Mouse (Mus musculus) hindbrain, embryonic 12.5 days (tissue): ENCODE measurements around the gene Lin7a. TPM values are rescaled to one million over a fixed set of nuclear protein-coding genes. Genes with fewer than 3 reads are reported as not detected.
"Not testable (repeated sequence)": the region's sequence is repeated elsewhere in the genome, so short reads cannot be mapped to it uniquely, and the experiment has no call there.

ENCODE experiments used
- ATAC-seq: fragments of 200-750 bp; cut with Nextera tagmentation; 2 replicates; pipeline ENCODE4 v1.8.0; 2017; ENCODE audit warnings: moderate TSS enrichment; ENCODE audit not compliant: low FRiP score
- H3K27ac ChIP-seq: fragments of 300-500 bp; sonication (generic); 2 replicates; pipeline ENCODE4 v1.5.1; 2016; ENCODE audit warnings: mild to moderate bottlenecking
- H3K27me3 ChIP-seq: fragments of 300-500 bp; sonication (generic); 2 replicates; pipeline ENCODE4 v1.6.1; 2016; ENCODE audit warnings: mild to moderate bottlenecking
- H3K36me3 ChIP-seq: fragments of 300-500 bp; sonication (generic); 2 replicates; pipeline ENCODE4 v1.6.1; 2016; ENCODE audit warnings: mild to moderate bottlenecking
- H3K4me1 ChIP-seq: fragments of 300-500 bp; sonication (generic); 2 replicates; pipeline ENCODE4 v1.6.1; 2016
- H3K4me2 ChIP-seq: fragments of 300-500 bp; sonication (generic); replicated peaks from 2 replicates; pipeline ENCODE4 v1.6.1; 2016; ENCODE audit warnings: mild to moderate bottlenecking
- H3K4me3 ChIP-seq: fragments of 300-500 bp; sonication (generic); 2 replicates; pipeline ENCODE4 v1.5.1; 2016; ENCODE audit warnings: mild to moderate bottlenecking
- H3K9ac ChIP-seq: fragments of 300-500 bp; sonication (generic); 2 replicates; pipeline ENCODE4 v1.6.1; 2016; ENCODE audit warnings: mild to moderate bottlenecking, moderate library complexity
- H3K9me3 ChIP-seq: fragments of 300-500 bp; sonication (generic); replicated peaks from 2 replicates; pipeline ENCODE4 v1.6.1; 2016; ENCODE audit warnings: mild to moderate bottlenecking
- WGBS: fragments of 180-500 bp; shearing (Covaris S2); methylation state at CpG from one replicate; pipeline ENCODE4 v1.1.7; 2016; 5-methylcytosine and 5-hydroxymethylcytosine counted together
- polyA plus RNA-seq: library from polyadenylated mRNA; unstranded; fragments of >200 nt; fragmentation: Nextera tagmentation; extraction: Ambion mirVana; gene quantifications from 2 replicates; pipeline ENCODE4 v1.2.1, GENCODE M21; 2016

The Lin7a gene
- polyA plus RNA-seq, 1 experiment from 2014 or later, result 25.2 TPM

DNA sequence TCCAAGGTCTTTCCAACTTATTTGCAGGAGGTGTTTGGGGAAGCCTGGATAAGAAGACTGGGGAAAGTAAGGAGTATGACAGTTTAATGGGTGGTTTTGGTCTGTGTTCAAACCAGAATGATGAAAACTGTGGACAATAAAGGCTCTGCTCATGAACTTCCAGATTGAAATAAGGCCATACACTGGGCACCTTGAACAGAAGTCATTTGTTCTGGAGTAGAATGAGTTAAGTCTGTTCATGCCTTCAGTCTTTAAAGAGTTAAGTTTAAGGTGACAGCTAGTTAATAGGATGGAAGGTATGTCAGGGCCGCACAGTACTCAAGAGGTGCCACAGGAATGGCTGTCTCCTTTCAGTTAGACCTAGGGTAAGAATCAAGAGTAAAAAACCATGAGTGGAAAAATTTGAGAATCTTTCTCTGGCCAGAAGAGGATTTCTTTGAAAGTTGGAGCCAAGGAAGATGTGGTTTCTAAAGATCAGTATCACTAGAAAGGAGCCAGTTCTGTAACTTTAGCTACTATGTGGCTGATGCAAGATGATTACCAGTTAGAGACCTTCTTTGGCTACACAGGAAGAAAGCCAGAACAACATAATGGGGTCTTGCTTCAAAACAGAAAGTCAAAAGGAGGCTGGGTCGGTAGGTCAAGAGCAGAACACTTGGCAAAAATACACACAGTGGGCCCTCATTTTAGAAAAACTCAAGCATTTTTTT is 33.2 kb upstream of the Lin7a start:
- Histone ChIP-seq H3K36me3 (no peaks in the 10 kb centered on the region), H3K27me3 (no peaks in the 10 kb centered on the region), H3K4me1 (no peaks in the 10 kb centered on the region), H3K4me3 (no peak overlapping the region), H3K4me2 (no peak overlapping the region), H3K9ac (no peak overlapping the region), H3K27ac (no peak overlapping the region), H3K9me3 (no peaks in the 10 kb centered on the region)
- WGBS, result 82% methylated on average over 2 of the region's 2 CpGs
- ATAC-seq, result no peak

DNA sequence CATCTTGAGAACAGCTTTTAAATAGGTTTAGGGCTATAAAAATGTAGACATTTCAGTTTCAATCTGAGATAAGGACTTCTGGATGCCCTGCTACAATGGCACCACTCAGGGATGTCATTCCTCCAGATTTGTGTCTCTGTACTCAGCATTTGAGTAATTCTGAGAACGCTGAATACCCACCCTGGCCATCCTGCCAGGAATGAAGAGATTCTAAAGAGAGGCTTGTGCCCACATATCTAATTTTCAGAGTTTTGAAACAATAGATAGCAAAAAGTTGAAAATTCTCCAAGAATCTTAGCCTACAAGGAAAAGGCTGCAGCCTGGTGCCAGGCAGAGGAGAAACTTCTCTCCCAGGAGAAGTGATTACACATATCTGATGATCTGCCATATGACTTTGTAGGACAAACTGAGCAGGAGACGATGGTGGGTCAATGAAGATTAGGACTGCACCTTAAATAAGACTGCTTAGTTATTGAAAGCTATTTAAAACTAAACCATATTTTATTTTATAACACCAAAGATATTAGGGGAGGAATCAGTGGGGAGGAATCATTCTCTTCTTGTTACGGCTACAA is 32.5 kb upstream of the Lin7a start:
- no peak for ATAC-seq
- H3K36me3 ChIP-seq, result no peaks in the 10 kb centered on the region
- H3K9me3 ChIP-seq, result no peaks in the 10 kb centered on the region
- H3K9ac ChIP-seq, result no peak overlapping the region
- no peaks in the 10 kb centered on the region for H3K27me3 ChIP-seq
- no peak overlapping the region for H3K27ac ChIP-seq
- H3K4me2 ChIP-seq, result no peak overlapping the region
- H3K4me3 ChIP-seq, result no peak overlapping the region
- 74% methylated on average over 3 of the region's 3 CpGs for WGBS
- H3K4me1 ChIP-seq, result no peaks in the 10 kb centered on the region

DNA sequence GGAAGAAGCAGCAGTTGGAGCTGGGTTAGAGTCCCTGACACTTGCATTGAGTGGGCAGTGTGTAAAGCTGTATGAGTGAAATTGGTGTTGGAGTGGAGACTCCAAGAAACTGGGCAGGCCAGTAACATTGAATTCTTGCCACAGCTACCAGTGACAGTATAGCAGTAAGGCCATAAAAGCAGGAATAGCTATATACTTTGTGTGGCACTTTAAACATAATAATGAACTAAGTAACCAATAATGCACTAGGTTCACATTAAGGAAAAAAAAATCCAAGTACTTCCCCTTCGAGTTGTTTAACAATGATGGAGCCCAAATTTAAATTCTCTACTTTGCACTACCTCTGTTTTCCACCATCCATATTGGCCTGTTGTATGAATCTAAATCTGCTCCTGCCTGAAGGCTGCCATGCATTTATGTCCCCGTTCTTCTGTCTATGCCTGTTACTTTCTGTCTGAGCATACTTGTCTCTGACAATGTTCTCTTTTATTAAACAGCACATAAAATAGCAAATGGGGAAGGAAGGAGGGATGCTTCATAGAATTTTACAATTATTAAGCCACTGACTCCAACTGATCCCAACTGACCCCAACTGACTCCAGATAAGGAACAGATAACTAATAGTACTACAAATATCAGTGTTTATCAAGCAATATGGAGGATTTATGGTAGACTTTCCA is 31.7 kb upstream of the Lin7a start:
- no peak for ATAC-seq
- no peaks in the 10 kb centered on the region for H3K27me3 ChIP-seq
- H3K27ac ChIP-seq, result no peak overlapping the region
- 80% methylated on average over 2 of the region's 2 CpGs for WGBS
- no peak overlapping the region for H3K9ac ChIP-seq
- no peaks in the 10 kb centered on the region for H3K9me3 ChIP-seq
- H3K36me3 ChIP-seq, result no peaks in the 10 kb centered on the region
- H3K4me2 ChIP-seq, result no peak overlapping the region
- no peaks in the 10 kb centered on the region for H3K4me1 ChIP-seq
- H3K4me3 ChIP-seq, result no peak overlapping the region

DNA sequence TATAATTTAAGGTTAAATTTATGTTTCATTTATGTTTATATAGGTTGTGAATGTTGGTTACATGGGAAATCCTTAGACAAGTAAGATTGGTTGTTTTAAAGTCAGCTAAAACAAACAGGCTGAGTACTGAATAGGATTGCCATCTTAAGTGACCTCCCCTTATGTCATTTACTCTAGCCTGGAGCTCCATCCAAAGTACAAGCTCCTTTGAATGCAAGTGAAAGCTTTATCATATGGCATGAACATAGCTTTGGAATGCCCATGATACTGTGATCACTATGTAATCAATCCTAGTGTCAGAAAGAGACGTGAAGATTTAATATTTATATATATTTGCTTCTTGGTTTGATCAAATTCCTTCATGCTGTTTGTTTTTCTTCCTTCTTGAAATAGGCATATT is 31.0 kb upstream of the Lin7a start:
- no peaks in the 10 kb centered on the region for H3K36me3 ChIP-seq
- no peak for ATAC-seq
- WGBS, result 77% methylated on average over 1 of the region's 1 CpGs

DNA sequence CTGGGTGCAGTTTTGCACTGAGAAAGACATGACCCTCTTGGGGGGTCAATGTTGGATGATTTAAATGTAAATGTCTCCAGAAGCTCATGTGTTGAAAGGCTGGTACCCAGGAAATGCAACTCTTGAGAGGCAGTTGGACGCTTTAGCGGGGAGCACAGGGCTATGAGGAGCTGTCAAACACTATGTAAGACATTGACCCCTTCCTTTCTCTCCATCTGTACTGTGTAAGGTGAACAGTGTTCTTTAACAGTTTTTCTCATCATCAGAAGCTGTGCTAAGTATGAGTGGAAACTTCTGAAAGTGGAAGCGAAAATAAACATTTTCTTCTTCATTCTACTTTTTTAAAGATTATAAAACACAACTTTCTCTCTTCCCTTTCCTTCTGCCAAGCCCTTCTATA is 30.5 kb upstream of the Lin7a start:
- H3K9me3 ChIP-seq, result no peaks in the 10 kb centered on the region
- no peak for ATAC-seq
- H3K4me1 ChIP-seq, result no peaks in the 10 kb centered on the region
- H3K36me3 ChIP-seq, result no peaks in the 10 kb centered on the region
- no peak overlapping the region for H3K4me2 ChIP-seq
- no peak overlapping the region for H3K9ac ChIP-seq
- WGBS, result 93% methylated on average over 3 of the region's 3 CpGs
- H3K4me3 ChIP-seq, result no peak overlapping the region
- H3K27me3 ChIP-seq, result no peaks in the 10 kb centered on the region
- no peak overlapping the region for H3K27ac ChIP-seq

More for the DNA sequence above, 31.0 kb upstream of the Lin7a start:
- H3K9me3 ChIP-seq, result no peaks in the 10 kb centered on the region
- no peak overlapping the region for H3K4me3 ChIP-seq
- H3K27ac ChIP-seq, result no peak overlapping the region
- no peaks in the 10 kb centered on the region for H3K4me1 ChIP-seq
- H3K4me2 ChIP-seq, result no peak overlapping the region
- H3K9ac ChIP-seq, result no peak overlapping the region
- no peaks in the 10 kb centered on the region for H3K27me3 ChIP-seq

DNA sequence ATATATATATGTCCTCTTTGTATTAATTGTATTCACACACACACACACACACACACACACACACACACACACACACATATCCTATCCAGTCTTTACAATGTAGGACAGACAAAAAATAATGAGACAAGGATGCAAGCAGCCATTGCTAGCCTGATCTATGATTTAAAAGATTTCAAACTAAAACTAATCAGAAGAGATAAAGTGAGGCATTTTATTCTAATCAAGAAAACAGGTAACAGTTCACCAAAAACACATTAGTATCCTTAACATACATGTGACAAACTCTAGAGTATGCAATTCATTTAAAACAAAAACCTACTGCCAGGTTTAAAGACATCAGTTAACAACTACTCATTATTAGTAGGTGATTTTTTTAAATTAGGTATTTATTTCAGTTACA is 30.1 kb upstream of the Lin7a start:
- no peaks in the 10 kb centered on the region for H3K36me3 ChIP-seq
- H3K4me1 ChIP-seq, result no peaks in the 10 kb centered on the region
- no peak overlapping the region for H3K4me2 ChIP-seq
- no peaks in the 10 kb centered on the region for H3K27me3 ChIP-seq
- ATAC-seq, result no peak
- no peak overlapping the region for H3K4me3 ChIP-seq
- no peaks in the 10 kb centered on the region for H3K9me3 ChIP-seq
- H3K9ac ChIP-seq, result no peak overlapping the region
- no peak overlapping the region for H3K27ac ChIP-seq

DNA sequence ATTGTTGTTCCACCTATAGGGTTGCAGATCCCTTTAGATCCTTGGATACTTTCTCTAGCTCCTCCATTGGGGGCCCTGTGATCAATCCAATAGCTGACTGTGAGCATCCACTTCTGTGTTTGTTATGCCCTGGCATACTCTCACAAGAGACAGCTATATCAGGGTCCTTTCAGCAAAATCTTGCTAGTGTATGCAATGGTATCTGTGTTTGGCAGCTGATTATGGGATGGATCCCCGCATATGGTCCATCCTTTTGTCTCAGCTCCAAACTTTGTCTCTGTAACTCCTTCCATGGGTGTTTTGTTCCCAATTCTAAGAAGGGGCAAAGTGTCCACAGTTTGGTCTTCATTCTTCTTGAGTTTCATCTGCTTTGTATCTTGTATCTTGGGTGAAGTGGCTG is 29.5 kb upstream of the Lin7a start:
- not testable (repeated sequence) for H3K4me2 ChIP-seq, H3K9ac ChIP-seq, H3K27ac ChIP-seq, ATAC-seq, H3K4me3 ChIP-seq, H3K27me3 ChIP-seq, H3K4me1 ChIP-seq, H3K9me3 ChIP-seq, H3K36me3 ChIP-seq
- WGBS, result 89% methylated on average over 1 of the region's 1 CpGs

DNA sequence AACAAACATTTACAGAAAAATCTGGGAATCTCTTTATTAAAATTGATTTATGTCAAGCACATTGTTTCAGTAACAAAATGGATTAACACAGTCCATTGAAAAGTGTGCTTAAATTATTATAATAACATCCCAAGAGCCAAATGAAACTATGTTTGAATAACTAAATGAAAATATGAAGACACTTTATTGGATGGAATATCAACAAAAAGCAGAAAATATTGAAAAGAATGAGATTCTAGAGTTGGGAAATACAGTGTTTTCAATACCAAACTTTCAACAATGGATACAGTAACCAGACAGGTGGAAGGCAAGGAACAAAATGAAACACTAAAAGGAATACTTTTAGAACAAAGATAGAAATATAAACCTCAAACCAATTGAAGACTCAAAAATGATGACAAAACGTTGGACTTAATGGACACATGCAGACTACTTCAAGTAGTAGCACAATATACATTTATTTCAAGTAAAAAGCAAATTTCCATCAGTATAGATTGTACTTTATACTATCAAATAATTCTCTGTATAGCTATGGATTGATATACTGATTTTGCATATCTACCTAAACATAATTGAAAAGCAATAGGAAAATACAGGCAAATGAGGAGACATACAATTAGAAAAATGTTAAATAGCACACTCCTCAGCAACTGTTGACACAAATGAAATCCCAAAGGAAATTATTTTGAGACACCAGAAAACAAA is 28.6 kb upstream of the Lin7a start:
- no peak overlapping the region for H3K4me2 ChIP-seq
- H3K9me3 ChIP-seq, result no peaks in the 10 kb centered on the region
- H3K9ac ChIP-seq, result no peak overlapping the region
- no peak overlapping the region for H3K27ac ChIP-seq
- H3K4me3 ChIP-seq, result no peak overlapping the region
- no peak for ATAC-seq
- H3K27me3 ChIP-seq, result no peaks in the 10 kb centered on the region
- WGBS, result 78% methylated on average over 1 of the region's 1 CpGs
- no peaks in the 10 kb centered on the region for H3K36me3 ChIP-seq
- no peaks in the 10 kb centered on the region for H3K4me1 ChIP-seq

DNA sequence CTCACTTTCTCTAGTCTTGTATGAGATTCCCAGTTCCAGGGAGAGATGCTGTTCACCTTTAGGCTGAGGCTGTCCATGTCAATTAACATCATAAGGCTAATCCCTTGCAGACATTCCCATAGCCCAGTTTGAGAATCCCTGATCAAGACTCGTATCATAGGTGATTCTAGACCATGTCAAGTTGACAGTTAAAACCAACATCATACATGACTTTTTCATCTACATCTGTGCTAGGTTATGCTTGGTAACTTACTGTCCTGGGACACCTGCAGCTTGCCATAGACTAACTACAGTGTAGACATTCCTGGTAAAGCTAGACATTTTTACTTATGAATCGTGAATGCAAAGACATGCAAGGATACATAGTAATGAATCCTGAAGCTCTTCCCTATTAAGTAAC is 27.3 kb upstream of the Lin7a start:
- H3K27me3 ChIP-seq, result no peaks in the 10 kb centered on the region
- H3K4me3 ChIP-seq, result no peak overlapping the region
- H3K9me3 ChIP-seq, result no peaks in the 10 kb centered on the region
- no peak overlapping the region for H3K27ac ChIP-seq
- no peaks in the 10 kb centered on the region for H3K4me1 ChIP-seq
- no peaks in the 10 kb centered on the region for H3K36me3 ChIP-seq
- no peak overlapping the region for H3K9ac ChIP-seq
- ATAC-seq, result no peak
- 88% methylated on average over 2 of the region's 2 CpGs for WGBS
- H3K4me2 ChIP-seq, result no peak overlapping the region

DNA sequence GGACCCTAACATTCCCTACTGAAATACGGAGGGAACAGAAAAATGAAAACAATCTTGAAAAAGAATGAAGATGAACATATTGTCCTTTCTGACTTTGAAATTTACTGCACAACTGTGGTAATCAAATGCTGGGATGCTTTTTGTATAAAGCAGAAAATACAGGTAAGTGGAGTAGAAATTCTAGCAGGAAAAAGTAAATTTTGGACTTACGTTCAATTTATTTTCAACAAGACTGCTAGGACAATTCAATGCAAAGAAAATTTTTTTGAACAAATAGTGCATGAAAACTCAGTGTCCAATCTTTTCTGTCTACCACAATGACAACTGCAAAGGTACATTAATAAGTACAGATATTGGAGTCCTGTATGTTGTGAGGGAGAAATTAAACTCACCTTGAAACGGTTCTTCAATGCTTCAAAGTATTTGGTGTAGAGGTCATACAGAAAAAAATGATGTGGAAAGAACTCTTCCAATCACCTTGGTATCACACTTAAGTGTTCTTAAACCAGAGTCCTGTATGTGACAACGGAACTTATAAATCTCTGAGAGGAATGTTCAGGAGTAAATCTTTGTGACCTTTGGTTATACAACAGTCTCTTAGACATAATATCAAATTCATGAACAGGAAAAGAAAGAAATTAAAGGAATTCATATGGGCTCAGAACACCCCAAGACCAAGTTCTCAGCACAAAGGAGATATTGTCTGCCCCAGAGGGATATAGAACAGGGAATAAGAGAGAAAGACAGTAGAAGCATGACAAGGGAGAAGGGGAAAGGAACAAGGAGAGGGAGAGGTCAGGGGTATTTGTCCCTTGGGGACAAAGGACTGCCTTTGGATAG is 26.6 kb upstream of the Lin7a start:
- Histone ChIP-seq H3K27me3 (no peaks in the 10 kb centered on the region), H3K4me3 (no peak overlapping the region), H3K9me3 (no peaks in the 10 kb centered on the region), H3K9ac (no peak overlapping the region), H3K27ac (no peak overlapping the region), H3K4me2 (no peak overlapping the region), H3K4me1 (no peaks in the 10 kb centered on the region), H3K36me3 (no peaks in the 10 kb centered on the region)
- no peak for ATAC-seq
- 87% methylated on average over 4 of the region's 4 CpGs for WGBS

DNA sequence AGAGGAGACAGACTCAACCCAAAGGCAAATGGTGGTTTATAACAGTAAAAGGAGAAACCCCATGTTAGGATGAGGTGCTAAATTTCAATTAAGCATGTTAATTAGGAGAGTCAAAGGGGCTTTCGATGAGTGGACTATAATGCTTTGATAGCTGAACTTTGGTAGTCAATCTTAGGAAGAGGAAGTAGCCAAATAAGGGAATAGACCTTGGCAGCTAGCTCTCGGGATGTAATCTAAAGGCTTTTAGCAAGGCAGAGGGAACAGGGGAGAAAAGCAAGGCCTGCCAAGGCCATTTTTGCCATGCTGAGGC is 26.0 kb upstream of the Lin7a start:
- ATAC-seq, result no peak
- H3K36me3 ChIP-seq, result no peaks in the 10 kb centered on the region
- H3K9ac ChIP-seq, result no peak overlapping the region
- no peaks in the 10 kb centered on the region for H3K9me3 ChIP-seq
- no peak overlapping the region for H3K4me2 ChIP-seq
- no peak overlapping the region for H3K27ac ChIP-seq
- H3K27me3 ChIP-seq, result no peaks in the 10 kb centered on the region
- 77% methylated on average over 2 of the region's 2 CpGs for WGBS
- no peak overlapping the region for H3K4me3 ChIP-seq
- no peaks in the 10 kb centered on the region for H3K4me1 ChIP-seq

DNA sequence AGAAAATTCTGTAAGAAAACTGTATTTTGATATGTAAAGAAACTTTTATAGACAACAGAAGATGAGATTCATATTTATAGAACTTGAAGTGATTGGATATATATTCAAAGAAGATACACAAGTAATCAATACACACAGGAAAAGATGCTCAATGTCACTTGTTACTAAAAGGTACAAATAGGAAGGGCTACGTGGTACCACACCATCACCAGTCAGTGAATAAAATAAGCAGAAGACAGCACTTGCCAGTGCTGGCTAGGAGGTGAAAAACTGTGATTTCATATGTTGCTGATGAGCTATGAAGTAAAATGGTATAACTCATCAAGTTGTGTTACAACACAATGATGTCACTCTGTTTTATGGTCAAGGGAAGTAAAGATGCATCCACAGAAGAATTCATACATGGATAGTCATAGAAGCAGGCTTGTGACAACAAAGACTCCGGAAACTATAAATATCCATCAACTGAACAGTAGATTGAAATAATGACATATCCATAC is 25.5 kb upstream of the Lin7a start:
- H3K36me3 ChIP-seq, result no peaks in the 10 kb centered on the region
- H3K27ac ChIP-seq, result no peak overlapping the region
- H3K9me3 ChIP-seq, result no peaks in the 10 kb centered on the region
- H3K27me3 ChIP-seq, result no peaks in the 10 kb centered on the region
- H3K9ac ChIP-seq, result no peak overlapping the region
- no peak overlapping the region for H3K4me3 ChIP-seq
- H3K4me2 ChIP-seq, result no peak overlapping the region
- no peaks in the 10 kb centered on the region for H3K4me1 ChIP-seq
- ATAC-seq, result no peak
- WGBS, result 92% methylated on average over 2 of the region's 2 CpGs
